Mouse (Mus musculus) liver, embryonic 16.5 days (tissue): ENCODE data around the gene Grik4. TPM values are rescaled to one million over a fixed set of nuclear protein-coding genes. Genes with fewer than 3 reads are reported as not detected.
"Not testable (repeated sequence)": the region's sequence is repeated elsewhere in the genome, so short reads cannot be mapped to it uniquely, and the experiment has no call there.

ENCODE experiments used
- ATAC-seq: fragments of 200-750 bp; cut with Nextera tagmentation; 2 replicates; pipeline ENCODE4 v1.8.0; 2017; ENCODE audit warnings: low read depth, mild to moderate bottlenecking, moderate number of reproducible peaks, moderate library complexity
- H3K27ac ChIP-seq: fragments of 300-500 bp; sonication (generic); 2 replicates; pipeline ENCODE4 v1.5.1; 2014; ENCODE audit warnings: mild to moderate bottlenecking, low read length
- H3K27me3 ChIP-seq: fragments of 300-500 bp; sonication (generic); 2 replicates; pipeline ENCODE4 v1.6.1; 2014; ENCODE audit warnings: low read depth, low read length, mixed read lengths; ENCODE audit not compliant: control insufficient read depth, insufficient read depth
- H3K36me3 ChIP-seq: fragments of 300-500 bp; sonication (generic); 2 replicates; pipeline ENCODE4 v1.6.1; 2014; ENCODE audit warnings: mild to moderate bottlenecking; ENCODE audit not compliant: control insufficient read depth, insufficient read depth
- H3K4me1 ChIP-seq: fragments of 300-500 bp; sonication (generic); 2 replicates; pipeline ENCODE4 v1.6.1; 2014; ENCODE audit warnings: low read depth, low read length, mixed read lengths; ENCODE audit not compliant: control insufficient read depth
- H3K4me2 ChIP-seq: fragments of 300-500 bp; sonication (generic); 2 replicates; pipeline ENCODE4 v1.6.1; 2014; ENCODE audit warnings: low read depth, low read length, mixed read lengths
- H3K4me3 ChIP-seq: fragments of 300-500 bp; sonication (generic); 2 replicates; pipeline ENCODE4 v1.5.1; 2014; ENCODE audit warnings: low read depth, mild to moderate bottlenecking, low read length
- H3K9ac ChIP-seq: fragments of 300-500 bp; sonication (generic); 2 replicates; pipeline ENCODE4 v1.6.1; 2014; ENCODE audit warnings: low read depth, low read length
- H3K9me3 ChIP-seq: fragments of 300-500 bp; sonication (generic); replicated peaks from 2 replicates; pipeline ENCODE4 v1.6.1; 2016; ENCODE audit warnings: low read length; ENCODE audit not compliant: control insufficient read depth
- WGBS: fragments of 180-500 bp; shearing (Covaris S2); extraction: QIAGEN DNeasy Blood & Tissue Kit; methylation state at CpG from one replicate; pipeline ENCODE4 v1.1.7; 2014; ENCODE audit not compliant: insufficient replicate concordance; 5-methylcytosine and 5-hydroxymethylcytosine counted together
- polyA plus RNA-seq: library from polyadenylated mRNA; unstranded; fragments of >200 nt; fragmentation: Nextera tagmentation; extraction: Ambion mirVana; gene quantifications from 2 replicates; pipeline ENCODE4 v1.2.1, GENCODE M21; 2015

Gene Grik4
- polyA plus RNA-seq, 1 experiment from 2014 or later = 0.24 TPM

DNA sequence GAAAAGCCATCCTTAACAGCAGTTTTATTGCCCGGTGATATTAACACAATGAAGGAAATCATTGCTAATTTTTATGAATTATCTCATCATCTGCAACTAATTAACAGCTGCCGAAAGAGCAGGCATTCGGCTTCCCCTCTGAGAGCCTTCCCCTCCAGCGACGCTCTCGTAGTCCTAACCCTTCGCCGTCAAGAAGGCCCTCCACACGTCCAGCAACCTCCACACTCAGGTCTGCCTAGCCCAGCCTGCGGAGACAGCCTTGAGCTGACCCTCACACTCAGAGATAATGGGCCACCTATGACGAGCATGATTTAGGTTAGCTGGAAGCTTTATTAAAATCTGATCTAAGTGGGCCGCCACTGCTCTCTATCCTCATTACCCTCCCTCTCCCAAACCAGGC is 152.5 kb downstream of the Grik4 start:
- Histone ChIP-seq H3K4me3 (no peak overlapping the region), H3K27ac (no peak overlapping the region), H3K9me3 (no peaks in the 10 kb centered on the region), H3K4me1 (no peaks in the 10 kb centered on the region), H3K27me3 (no peaks in the 10 kb centered on the region), H3K9ac (no peak overlapping the region), H3K36me3 (no peaks in the 10 kb centered on the region), H3K4me2 (no peak overlapping the region)
- 67% methylated on average over 12 of the region's 12 CpGs for WGBS
- ATAC-seq = no peak

DNA sequence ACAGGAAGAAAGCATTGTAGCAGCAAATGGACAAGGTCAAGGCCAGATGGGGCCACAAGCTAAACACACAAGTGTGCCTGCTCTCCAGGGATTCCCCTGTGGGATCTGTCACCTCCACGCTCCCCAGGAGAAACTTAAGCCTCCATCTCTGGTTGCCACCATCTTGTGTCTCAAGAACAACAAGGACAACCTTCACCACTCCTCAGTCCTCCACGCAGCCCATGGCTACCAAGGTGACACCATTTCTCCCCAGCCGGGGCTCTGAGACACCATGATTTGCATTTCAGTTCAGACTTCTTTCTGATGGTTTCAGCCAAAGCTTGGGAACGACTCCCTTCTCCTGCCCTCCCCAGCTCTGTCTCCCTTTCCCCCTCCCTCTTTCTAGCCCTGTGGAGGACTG is 152.9 kb downstream of the Grik4 start:
- Histone ChIP-seq H3K36me3 (no peaks in the 10 kb centered on the region), H3K27me3 (no peaks in the 10 kb centered on the region), H3K27ac (no peak overlapping the region), H3K9me3 (no peaks in the 10 kb centered on the region), H3K4me1 (no peaks in the 10 kb centered on the region), H3K9ac (no peak overlapping the region), H3K4me3 (no peak overlapping the region), H3K4me2 (no peak overlapping the region)
- WGBS = 43% methylated on average over 4 of the region's 4 CpGs
- no peak for ATAC-seq

DNA sequence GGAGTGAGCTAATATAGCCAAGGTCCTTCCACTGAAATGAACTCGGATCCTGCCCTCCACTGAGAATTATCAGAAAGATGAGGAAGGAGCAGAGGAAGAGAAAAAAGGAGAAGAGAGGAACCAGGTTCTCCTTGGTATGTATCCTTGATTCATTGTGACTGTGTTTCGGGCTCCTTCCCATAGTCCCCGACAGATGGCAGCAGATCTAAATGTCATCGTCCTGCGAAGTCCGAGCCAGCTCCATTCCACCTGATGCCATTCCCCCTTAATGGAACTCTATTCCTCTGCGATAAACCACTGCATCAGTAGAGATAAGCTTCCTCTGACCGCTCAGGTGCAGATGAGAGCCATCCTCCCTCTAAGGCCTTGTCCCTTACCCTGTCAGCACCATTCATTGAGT is 155.8 kb downstream of the Grik4 start:
- H3K4me2 ChIP-seq = no peak overlapping the region
- no peaks in the 10 kb centered on the region for H3K36me3 ChIP-seq
- 8% methylated on average over 8 of the region's 8 CpGs for WGBS
- no peaks in the 10 kb centered on the region for H3K27me3 ChIP-seq
- no peaks in the 10 kb centered on the region for H3K4me1 ChIP-seq
- no peaks in the 10 kb centered on the region for H3K9me3 ChIP-seq
- no peak overlapping the region for H3K27ac ChIP-seq
- no peak for ATAC-seq
- H3K9ac ChIP-seq = no peak overlapping the region
- no peak overlapping the region for H3K4me3 ChIP-seq

DNA sequence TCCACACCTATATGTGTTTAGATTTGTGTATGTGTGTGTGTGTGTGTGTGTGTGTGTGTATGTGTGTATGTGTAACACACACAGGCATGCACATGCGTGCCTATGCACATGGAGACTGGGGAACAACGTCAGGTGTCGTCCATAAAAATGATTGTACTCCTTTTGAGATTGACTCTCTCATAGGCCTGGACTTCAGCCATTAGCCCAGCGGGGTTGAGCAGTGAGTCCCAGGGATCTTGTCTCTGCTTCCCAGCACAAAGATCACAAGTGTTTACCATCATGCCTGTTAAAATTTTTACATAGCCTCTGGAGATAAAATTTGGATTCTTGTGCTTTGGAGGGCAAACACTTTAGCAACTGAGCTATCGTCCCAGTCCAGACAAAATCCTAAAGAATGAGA is 157.4 kb downstream of the Grik4 start:
- Histone ChIP-seq H3K4me3 (no peak overlapping the region), H3K9ac (no peak overlapping the region), H3K4me1 (no peaks in the 10 kb centered on the region), H3K27ac (no peak overlapping the region), H3K4me2 (no peak overlapping the region), H3K9me3 (no peaks in the 10 kb centered on the region), H3K27me3 (no peaks in the 10 kb centered on the region), H3K36me3 (no peaks in the 10 kb centered on the region)
- 67% methylated on average over 5 of the region's 5 CpGs for WGBS
- no peak for ATAC-seq

DNA sequence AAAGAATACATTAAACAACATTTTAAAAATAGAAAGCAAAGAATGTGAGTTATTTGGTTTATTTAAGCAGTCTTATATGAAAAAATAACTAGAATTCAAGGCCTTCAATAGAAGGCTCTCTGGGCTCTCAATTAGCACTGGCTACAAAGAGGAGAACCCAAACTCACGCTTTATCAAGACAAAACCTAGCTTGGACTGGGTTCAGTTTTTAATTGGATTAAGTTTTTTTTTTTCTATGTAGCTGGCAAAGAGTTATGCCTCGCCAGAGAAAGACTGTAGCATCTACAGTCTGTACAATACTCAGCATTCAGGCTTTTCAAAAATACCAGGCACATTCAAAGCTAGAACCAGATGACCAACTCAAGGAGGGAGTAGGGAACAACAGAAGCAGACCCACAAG is 158.0 kb downstream of the Grik4 start:
- Histone ChIP-seq H3K4me3 (no peak overlapping the region), H3K9me3 (no peaks in the 10 kb centered on the region), H3K9ac (no peak overlapping the region), H3K27me3 (no peaks in the 10 kb centered on the region), H3K36me3 (no peaks in the 10 kb centered on the region), H3K4me1 (no peaks in the 10 kb centered on the region), H3K4me2 (no peak overlapping the region), H3K27ac (no peak overlapping the region)
- no peak for ATAC-seq
- 51% methylated on average over 2 of the region's 2 CpGs for WGBS

DNA sequence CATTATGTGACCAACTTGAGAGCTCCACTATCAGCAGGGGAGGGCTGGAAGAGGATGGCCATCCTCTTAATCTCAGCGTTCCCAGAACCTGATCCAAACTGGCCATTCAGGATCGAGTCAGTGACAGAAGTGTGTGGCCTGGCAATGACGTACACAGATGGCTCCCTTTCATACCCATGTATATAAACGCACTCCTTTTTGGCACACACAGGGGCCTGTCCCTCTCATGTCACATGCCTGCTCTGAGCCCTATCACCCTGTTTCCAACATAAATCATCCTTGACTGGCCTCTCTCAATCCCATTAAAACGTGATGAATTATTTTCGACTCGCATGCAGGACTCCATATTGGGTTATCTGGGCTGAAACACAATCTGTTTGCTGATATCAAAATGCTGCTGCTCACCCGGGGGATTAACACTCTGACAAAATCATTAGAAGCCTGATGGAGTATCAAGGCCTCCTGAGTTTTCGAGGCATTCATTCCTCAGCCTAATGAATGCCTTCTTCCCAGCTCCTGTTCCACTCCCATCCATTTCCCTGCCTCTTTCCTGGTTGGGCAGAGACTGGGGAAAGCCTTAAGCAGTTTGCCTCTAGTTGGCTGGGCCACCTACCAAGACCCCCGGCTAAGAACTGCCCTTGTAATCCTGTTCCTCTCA is 159.0 kb downstream of the Grik4 start:
- WGBS = 55% methylated on average over 10 of the region's 10 CpGs
- Histone ChIP-seq H3K27me3 (no peaks in the 10 kb centered on the region), H3K4me3 (no peak overlapping the region), H3K9ac (no peak overlapping the region), H3K9me3 (no peaks in the 10 kb centered on the region), H3K27ac (no peak overlapping the region), H3K4me1 (no peaks in the 10 kb centered on the region), H3K4me2 (no peak overlapping the region), H3K36me3 (no peaks in the 10 kb centered on the region)
- ATAC-seq = no peak

DNA sequence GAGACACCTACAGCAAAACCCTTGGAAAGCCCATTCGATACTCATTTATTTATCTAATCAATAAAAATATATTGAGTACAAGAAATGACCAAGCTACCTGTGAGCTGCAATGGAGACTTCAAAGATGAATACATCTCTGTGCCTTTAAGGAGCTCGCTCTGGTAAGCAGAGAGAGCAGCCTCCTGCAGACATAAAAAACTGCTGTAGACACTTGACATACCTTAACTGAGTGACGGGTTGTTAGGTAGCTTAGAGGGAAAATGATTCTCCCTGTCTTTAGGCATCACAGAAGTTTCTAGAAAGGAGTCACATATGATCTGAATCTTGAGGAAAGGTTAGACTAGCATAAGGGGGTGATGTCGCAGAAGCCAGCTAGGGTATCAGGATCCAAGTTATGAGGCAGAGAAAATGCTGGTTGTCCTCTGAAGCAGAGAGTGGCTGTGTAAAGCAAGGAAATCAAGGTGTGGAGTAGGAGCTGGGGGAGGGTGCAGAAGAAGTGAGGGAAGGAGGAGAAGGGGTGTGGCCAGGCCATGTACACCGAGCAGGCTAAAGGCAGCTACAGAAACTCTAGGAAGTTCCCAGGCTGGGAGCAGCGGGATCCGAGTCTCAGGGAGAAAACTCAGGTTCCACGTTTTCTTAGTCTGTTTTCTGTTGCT is 160.9 kb downstream of the Grik4 start:
- Histone ChIP-seq H3K9me3 (no peaks in the 10 kb centered on the region), H3K36me3 (no peaks in the 10 kb centered on the region), H3K4me3 (no peak overlapping the region), H3K4me1 (no peaks in the 10 kb centered on the region; the same call in 1 of the 2 replicates), H3K27ac (no peak overlapping the region), H3K4me2 (no peak overlapping the region), H3K9ac (no peak overlapping the region), H3K27me3 (no peaks in the 10 kb centered on the region)
- no peak for ATAC-seq
- 43% methylated on average over 8 of the region's 8 CpGs for WGBS

DNA sequence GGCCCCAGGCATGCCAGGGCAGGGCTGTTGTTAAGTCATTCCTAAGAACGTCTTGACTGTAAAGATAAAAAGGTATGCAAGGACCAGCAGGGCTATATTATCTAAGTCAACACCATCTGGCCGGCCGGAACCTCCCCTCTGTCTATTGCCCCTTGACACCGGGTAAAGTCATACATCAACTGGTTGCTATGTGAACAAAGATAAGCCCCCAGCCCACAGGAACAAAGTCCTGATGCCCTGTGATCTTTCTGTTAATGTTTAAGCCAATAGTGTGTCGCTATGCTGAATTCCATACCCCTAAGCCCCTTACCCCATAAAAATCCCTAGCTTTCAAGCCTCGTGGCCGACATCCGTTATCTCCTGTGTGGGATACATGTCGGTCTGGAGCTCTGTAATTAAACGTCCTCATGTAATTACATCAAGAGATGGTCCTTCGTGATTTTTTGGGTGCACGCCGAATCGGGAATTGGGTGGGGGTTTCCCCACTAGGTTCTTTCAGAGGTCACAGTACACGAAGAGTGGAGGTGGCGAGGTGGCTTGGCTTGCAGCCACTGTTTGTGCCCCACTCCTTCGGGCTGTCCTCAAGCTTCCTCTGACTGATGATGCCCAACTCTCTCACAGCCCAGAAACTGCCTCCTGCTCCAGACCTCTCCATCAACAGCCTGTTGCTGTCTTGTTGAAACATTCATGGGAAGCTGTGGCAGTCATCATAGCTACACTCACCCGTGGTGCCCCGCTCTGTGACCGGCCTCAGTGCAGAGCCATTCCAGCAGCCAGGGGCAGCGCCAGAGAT is 165.6 kb downstream of the Grik4 start:
- WGBS = 19% methylated on average over 21 of the region's 21 CpGs
- not testable (repeated sequence) for H3K4me3 ChIP-seq, ATAC-seq, H3K4me1 ChIP-seq, H3K9ac ChIP-seq, H3K27ac ChIP-seq, H3K27me3 ChIP-seq, H3K9me3 ChIP-seq, H3K36me3 ChIP-seq
- 0 out of 2 replicates have a peak overlapping the region, but pooled peaks have one; percentile 6 for H3K4me2 ChIP-seq

DNA sequence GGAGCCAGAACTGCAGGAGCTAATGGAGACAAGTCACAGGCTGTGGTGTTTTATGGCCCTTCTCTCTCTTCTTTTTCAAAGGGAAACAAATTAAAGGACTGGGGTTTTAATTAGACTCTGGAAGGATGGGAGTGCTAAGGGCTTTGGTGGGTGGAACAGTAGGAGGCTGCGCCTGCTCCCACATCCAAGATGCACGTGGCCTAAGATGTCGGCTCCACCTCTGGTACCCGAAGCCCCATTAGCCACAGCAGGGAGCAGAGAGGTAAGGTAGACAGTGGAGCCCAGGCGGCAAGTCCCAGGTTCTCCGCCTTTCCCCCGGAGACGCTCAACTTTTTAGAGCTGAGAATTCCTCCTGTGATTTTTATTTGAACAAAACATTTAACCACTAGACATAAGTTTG is 166.4 kb downstream of the Grik4 start:
- no peaks in the 10 kb centered on the region for H3K9me3 ChIP-seq
- H3K4me2 ChIP-seq = no peak overlapping the region
- H3K36me3 ChIP-seq = no peaks in the 10 kb centered on the region
- 33% methylated on average over 8 of the region's 8 CpGs for WGBS
- no peaks in the 10 kb centered on the region; the same call in 1 of the 2 replicates for H3K4me1 ChIP-seq
- H3K27me3 ChIP-seq = no peaks in the 10 kb centered on the region
- no peak overlapping the region for H3K9ac ChIP-seq
- ATAC-seq = no peak
- no peak overlapping the region for H3K4me3 ChIP-seq
- no peak overlapping the region for H3K27ac ChIP-seq
